Mouse (Mus musculus): ENCODE data around the gene Rab34. TPM values are rescaled to one million over a fixed set of nuclear protein-coding genes. Genes with fewer than 3 reads are reported as not detected.
"Not testable (repeated sequence)": the region's sequence is repeated elsewhere in the genome, so short reads cannot be mapped to it uniquely, and the experiment has no call there.

The Rab34 gene
- polyA plus RNA-seq, 1 experiment = 88.8 TPM

DNA sequence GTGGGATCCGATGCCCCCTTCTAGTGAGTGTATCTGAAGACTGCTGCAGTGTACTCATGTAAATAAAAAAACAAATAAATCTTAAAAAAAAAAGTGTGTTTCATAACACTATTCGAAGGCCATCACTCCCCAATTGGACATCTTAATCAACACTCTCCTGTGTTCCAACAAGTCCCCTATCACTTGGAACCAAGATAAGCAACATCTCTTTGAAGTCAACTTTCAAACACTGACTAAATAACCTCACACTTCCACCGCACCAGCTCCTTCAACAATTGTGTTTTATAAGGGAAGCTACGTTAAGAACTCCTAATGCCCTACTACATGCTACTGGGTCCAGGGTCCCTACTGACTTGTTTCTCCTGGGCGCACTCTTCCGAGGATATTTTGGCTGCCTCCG lies 5.8 kb upstream of the Rab34 start:
- H3K36me3 ChIP-seq (ENCODE audit: control insufficient read depth, insufficient read depth) = peaks cover 32% of the 10 kb centered on the region
- H3K27me3 ChIP-seq (ENCODE audit: control insufficient read depth, insufficient read depth, insufficient read length) = no peaks in the 10 kb centered on the region
- H3ac ChIP-seq (ENCODE audit: control insufficient read depth, insufficient read length) = peak overlapping the region; percentile 67
- TF ChIP-seq MYOG (IDR thresholded peaks at IDR 0.05; ENCODE audit: control insufficient read depth in 1 of 3, insufficient read depth in 1 of 3, insufficient read length in 2 of 3, low read depth in 2 of 3) = no peak
- no peak for TF ChIP-seq POLR2A (IDR thresholded peaks at IDR 0.05; ENCODE audit: insufficient read length, low read depth)
- no peak for TF ChIP-seq MAX (IDR thresholded peaks at IDR 0.05; ENCODE audit: low read depth)
- TF ChIP-seq SRF (IDR thresholded peaks at IDR 0.05; ENCODE audit: control insufficient read depth, insufficient read length, low read depth) = no peak
- TF ChIP-seq TCF3 (IDR thresholded peaks at IDR 0.05; ENCODE audit: insufficient read length, low read depth) = no peak
- TF ChIP-seq CEBPB (IDR thresholded peaks at IDR 0.05; ENCODE audit: insufficient read depth, poor library complexity, severe bottlenecking) = no peak
- TF ChIP-seq REST (IDR thresholded peaks at IDR 0.05; ENCODE audit: insufficient read depth, insufficient read length) = no peak
- no peak for TF ChIP-seq TCF12 (IDR thresholded peaks at IDR 0.05; ENCODE audit: insufficient read depth, poor library complexity, severe bottlenecking)
- no peak for TF ChIP-seq USF1 (IDR thresholded peaks at IDR 0.05; ENCODE audit: low read depth)
- no peak for TF ChIP-seq POLR2AphosphoS2 (IDR thresholded peaks at IDR 0.05; ENCODE audit: insufficient read length, low read depth)
- no peak for TF ChIP-seq E2F4 (IDR thresholded peaks at IDR 0.05; ENCODE audit: insufficient read depth)
- TF ChIP-seq MYOD1 (IDR thresholded peaks at IDR 0.05; ENCODE audit: control insufficient read depth in 1 of 3, insufficient read length in 2 of 3, low read depth in 2 of 3) = no peak
- H3K4me2 ChIP-seq (ENCODE audit: low read depth) = peak overlapping the region; percentile 95
- peak overlapping the region; percentile 91 for H3K4me3 ChIP-seq
- H3K79me2 ChIP-seq (ENCODE audit: control insufficient read depth, insufficient read depth) = peaks cover 33% of the 10 kb centered on the region

DNA sequence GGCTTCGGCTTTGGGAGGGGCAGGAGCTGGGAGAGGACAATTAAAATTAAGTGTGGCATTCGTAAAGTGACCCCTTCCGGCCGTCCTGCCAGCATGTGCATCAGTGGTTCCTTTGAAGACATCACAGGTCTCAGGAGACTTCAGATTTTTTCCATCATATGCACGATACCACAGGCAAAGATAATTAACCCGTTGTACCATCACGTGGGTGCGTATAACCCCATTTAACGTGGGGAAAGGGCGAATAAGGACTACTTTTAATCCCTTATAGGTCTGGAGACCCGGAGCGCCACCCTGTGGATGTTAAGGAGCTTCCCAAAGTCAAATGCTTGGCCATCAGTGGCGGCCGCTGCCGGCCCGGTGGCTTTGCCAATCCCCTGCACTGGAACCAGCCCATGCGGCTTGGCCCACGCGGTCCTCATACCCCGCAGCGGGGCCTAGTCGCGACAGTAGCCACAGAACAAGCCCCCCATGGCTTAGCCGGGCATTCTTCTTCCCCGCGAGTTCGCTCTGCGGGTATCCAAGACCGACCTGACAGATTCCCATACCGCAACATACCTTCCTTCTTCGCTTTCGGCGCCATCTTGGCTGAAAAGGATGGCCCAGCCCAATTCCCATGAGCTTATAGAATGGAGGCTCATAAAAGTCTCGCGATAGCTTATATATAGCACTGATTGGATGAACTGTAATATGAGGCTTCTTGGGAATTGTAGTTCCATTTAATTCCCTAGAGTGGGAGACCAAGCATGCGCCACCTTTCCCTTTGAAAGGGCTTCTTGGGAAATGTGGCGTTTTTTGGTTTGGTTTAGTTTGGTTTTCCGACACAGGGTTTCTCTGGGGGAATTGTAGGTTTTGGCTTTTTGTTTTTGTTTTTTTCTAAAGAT lies 5.0 kb upstream of the Rab34 start, which contains the start of gene Rpl23a:
Gene Rpl23a, minus strand, starts transcription at position 624 of the 884 bp plus-strand sequence.
- TF ChIP-seq MYOG (IDR thresholded peaks at IDR 0.05; ENCODE audit: control insufficient read depth in 1 of 3, insufficient read depth in 1 of 3, insufficient read length in 2 of 3, low read depth in 2 of 3) = no peak
- peak; percentile 87 for TF ChIP-seq POLR2AphosphoS2 (IDR thresholded peaks at IDR 0.05; ENCODE audit: insufficient read length, low read depth)
- no peak for TF ChIP-seq SRF (IDR thresholded peaks at IDR 0.05; ENCODE audit: control insufficient read depth, insufficient read length, low read depth)
- TF ChIP-seq TCF12 (IDR thresholded peaks at IDR 0.05; ENCODE audit: insufficient read depth, poor library complexity, severe bottlenecking) = no peak
- no peak for TF ChIP-seq REST (IDR thresholded peaks at IDR 0.05; ENCODE audit: insufficient read depth, insufficient read length)
- TF ChIP-seq E2F4 (IDR thresholded peaks at IDR 0.05; ENCODE audit: insufficient read depth) = no peak
- TF ChIP-seq MAX (IDR thresholded peaks at IDR 0.05; ENCODE audit: low read depth) = no peak
- peak in 1 of 3 experiments; percentile 17 for TF ChIP-seq MYOD1 (IDR thresholded peaks at IDR 0.05; ENCODE audit: control insufficient read depth in 1 of 3, insufficient read length in 2 of 3, low read depth in 2 of 3)
- no peak for TF ChIP-seq TCF3 (IDR thresholded peaks at IDR 0.05; ENCODE audit: insufficient read length, low read depth)
- TF ChIP-seq POLR2A (IDR thresholded peaks at IDR 0.05; ENCODE audit: insufficient read length, low read depth) = peak; percentile 73
- Histone ChIP-seq H3ac (ENCODE audit: control insufficient read depth, insufficient read length) (peak within 1 kb of the TSS; percentile 67), H3K27me3 (ENCODE audit: control insufficient read depth, insufficient read depth, insufficient read length) (no peaks in the 10 kb centered on the region), H3K4me3 (peak within 1 kb of the TSS; percentile 91), H3K4me2 (ENCODE audit: low read depth) (peak within 1 kb of the TSS; percentile 95), H3K36me3 (ENCODE audit: control insufficient read depth, insufficient read depth) (peaks cover 32% of the 10 kb centered on the region), H3K79me2 (ENCODE audit: control insufficient read depth, insufficient read depth) (peaks cover 33% of the 10 kb centered on the region)

DNA sequence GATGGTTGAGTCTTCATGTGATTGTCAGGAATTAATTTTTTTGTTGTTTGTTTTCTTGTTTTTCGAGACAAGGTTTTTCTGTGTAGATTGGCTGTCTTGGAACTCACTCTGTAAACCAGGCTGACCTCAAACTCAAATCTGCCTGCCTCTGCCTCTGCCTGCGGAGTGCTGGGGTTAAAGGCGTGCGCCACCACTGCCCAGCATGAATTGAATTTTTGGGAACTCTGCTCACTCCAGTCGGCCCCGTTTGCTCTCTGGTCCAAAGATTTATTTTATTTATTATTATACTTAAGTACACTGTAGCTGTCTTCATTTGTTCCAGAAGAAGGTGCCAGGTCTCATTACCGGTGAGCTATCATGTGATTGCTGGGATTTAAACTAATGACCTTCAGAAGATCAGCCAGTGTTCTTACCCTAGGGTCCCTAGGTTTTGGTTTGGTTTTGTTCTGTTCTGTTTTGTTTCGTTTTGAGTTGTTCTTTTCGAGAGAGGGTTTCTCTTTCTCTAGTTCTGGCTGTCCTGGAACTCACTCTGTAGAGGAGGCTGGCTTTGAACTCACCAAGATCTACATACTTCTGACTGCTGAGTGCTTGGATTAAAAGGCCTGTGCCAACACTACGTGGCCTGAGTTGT lies 4.2 kb upstream of the Rab34 start:
- Histone ChIP-seq H3K36me3 (ENCODE audit: control insufficient read depth, insufficient read depth) (peaks cover 32% of the 10 kb centered on the region), H3K79me2 (ENCODE audit: control insufficient read depth, insufficient read depth) (peaks cover 33% of the 10 kb centered on the region), H3K4me2 (ENCODE audit: low read depth) (peak overlapping the region; percentile 78), H3K4me3 (peak overlapping the region; percentile 91), H3K27me3 (ENCODE audit: control insufficient read depth, insufficient read depth, insufficient read length) (no peaks in the 10 kb centered on the region), H3ac (ENCODE audit: control insufficient read depth, insufficient read length) (peak overlapping the region; percentile 67)
- TF ChIP-seq POLR2AphosphoS2 (IDR thresholded peaks at IDR 0.05; ENCODE audit: insufficient read length, low read depth) (no peak), MYOG (IDR thresholded peaks at IDR 0.05; ENCODE audit: control insufficient read depth in 1 of 3, insufficient read depth in 1 of 3, insufficient read length in 2 of 3, low read depth in 2 of 3) (no peak), MYOD1 (IDR thresholded peaks at IDR 0.05; ENCODE audit: control insufficient read depth in 1 of 3, insufficient read length in 2 of 3, low read depth in 2 of 3) (no peak), TCF3 (IDR thresholded peaks at IDR 0.05; ENCODE audit: insufficient read length, low read depth) (no peak), E2F4 (IDR thresholded peaks at IDR 0.05; ENCODE audit: insufficient read depth) (no peak), SRF (IDR thresholded peaks at IDR 0.05; ENCODE audit: control insufficient read depth, insufficient read length, low read depth) (no peak), MAX (IDR thresholded peaks at IDR 0.05; ENCODE audit: low read depth) (no peak), USF1 (IDR thresholded peaks at IDR 0.05; ENCODE audit: low read depth) (no peak), TCF12 (IDR thresholded peaks at IDR 0.05; ENCODE audit: insufficient read depth, poor library complexity, severe bottlenecking) (no peak), POLR2A (IDR thresholded peaks at IDR 0.05; ENCODE audit: insufficient read length, low read depth) (no peak), CEBPB (IDR thresholded peaks at IDR 0.05; ENCODE audit: insufficient read depth, poor library complexity, severe bottlenecking) (no peak), REST (IDR thresholded peaks at IDR 0.05; ENCODE audit: insufficient read depth, insufficient read length) (no peak)

DNA sequence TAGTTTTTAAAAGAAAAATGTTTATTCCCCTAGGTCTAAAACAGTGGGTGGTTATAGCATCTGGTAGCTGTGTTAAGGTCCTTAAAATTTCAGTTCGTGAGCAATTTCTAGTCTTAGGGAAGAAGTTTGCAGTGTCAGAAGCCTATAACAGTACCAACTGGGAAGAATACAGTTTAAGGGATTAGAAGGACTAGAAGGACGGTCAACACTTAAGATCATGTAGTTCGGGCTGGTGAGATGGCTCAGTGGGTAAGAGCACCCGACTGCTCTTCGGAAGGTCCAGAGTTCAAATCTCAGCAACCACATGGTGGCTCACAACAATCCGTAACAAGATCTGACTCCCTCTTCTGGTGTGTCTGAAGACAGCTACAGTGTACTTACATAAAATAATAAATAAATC lies 3.5 kb upstream of the Rab34 start:
- H3K4me2 ChIP-seq (ENCODE audit: low read depth); H3ac ChIP-seq (ENCODE audit: control insufficient read depth, insufficient read length); H3K27me3 ChIP-seq (ENCODE audit: control insufficient read depth, insufficient read depth, insufficient read length); H3K4me3 ChIP-seq: not testable (repeated sequence)
- peaks cover 29% of the 10 kb centered on the region for H3K36me3 ChIP-seq (ENCODE audit: control insufficient read depth, insufficient read depth)
- H3K79me2 ChIP-seq (ENCODE audit: control insufficient read depth, insufficient read depth) = peaks cover 33% of the 10 kb centered on the region

Measured in myocyte (in vitro differentiated cells).